Mouse (Mus musculus) kidney, adult 18-20 months (tissue): ENCODE data around the gene Krt86.
"Not testable (repeated sequence)": the region's sequence is repeated elsewhere in the genome, so short reads cannot be mapped to it uniquely, and the experiment has no call there.

ENCODE experiments used
- DNase-seq: peaks from one replicate; pipeline ENCODE4 v3.0.0; 2021

Krt86 gene

GRCm38 (mm10) chr15:101493713-101494112 is 20.4 kb downstream of the Krt86 start:
- no peak for DNase-seq

DNA sequence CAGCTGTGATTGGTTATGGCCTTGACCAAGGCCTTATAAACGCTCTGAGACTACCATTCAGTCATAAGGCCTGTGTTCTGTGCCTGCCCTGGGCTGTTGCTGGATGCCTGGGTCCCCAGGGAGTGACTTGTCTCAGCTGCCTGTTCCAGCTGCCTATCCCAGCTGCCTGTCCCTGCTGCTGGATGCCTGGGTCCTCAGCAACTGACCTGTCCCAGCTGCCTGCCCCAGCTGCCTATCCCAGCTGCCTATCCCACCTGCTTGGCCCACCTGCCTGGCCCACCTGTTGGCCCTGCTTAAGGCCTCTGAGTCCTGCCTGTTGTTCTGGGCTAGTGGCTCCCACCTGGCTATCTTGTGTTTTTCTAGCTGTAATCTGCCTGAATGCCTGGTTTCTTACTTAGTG is 20.9 kb downstream of the Krt86 start:
- no peak for DNase-seq

DNA sequence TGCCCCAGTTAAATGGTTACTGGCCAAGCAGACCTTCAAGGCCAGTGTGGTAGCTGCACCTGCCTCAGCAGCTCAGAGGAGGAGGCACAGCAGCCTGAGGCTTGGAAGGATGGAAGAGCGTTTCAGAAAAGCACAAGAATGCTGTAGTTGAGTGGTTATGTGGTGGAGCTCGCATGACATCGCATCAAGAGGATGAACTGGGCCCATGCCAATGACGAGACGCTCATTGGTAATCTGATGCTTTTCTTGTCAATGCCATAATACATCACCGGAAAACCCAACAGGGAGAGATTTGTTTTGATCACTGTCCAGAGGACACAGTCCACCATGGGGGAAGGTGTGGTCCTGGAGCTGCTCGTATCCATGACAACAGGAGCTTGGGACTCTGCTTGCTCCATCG is 22.0 kb downstream of the Krt86 start:
- DNase-seq: no peak

DNA sequence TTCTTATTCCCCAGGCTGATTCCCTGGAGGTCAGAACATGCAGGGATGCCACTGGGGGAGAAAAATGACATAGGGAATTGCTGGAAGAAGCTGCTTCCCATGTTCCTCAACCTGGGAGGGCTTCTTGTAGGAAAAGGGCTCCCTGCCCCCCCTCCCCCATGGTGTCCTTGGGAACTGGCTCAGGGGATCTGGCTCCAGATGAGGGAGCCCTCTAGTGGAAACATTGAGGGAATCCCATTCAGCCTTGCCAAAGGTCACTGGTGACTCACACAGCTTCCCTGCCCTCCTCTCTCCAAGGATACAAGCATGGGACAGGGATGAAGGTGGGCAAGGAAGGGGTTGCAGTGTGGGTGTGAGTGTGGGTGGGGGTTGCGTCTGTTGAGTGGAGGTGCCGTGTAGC is 23.9 kb downstream of the Krt86 start:
- peak; percentile 47 for DNase-seq

- peak; percentile 16 for DNase-seq
Measured at GRCm38 (mm10) chr15:101506896-101507758, 33.8 kb downstream of the Krt86 start.

DNA sequence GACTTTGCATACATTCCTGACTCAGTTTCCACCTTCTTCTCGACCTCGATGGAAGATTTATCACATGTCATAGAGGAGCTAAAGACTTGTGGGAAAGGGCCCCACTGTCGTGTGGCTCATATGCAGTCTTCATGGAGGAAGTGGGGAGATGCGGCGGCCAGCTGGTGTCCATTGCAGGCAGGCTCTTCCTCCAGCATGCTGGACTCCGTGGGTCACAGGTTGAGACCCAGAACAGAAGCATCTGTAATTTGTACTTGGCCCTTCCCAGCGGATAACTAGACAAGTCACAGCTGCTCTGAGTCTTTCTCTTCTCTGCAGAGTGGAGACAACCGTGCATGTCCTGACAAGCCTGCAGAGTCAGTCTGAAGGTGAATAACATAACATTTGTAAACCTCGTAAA is 35.0 kb downstream of the Krt86 start:
- no peak for DNase-seq

DNA sequence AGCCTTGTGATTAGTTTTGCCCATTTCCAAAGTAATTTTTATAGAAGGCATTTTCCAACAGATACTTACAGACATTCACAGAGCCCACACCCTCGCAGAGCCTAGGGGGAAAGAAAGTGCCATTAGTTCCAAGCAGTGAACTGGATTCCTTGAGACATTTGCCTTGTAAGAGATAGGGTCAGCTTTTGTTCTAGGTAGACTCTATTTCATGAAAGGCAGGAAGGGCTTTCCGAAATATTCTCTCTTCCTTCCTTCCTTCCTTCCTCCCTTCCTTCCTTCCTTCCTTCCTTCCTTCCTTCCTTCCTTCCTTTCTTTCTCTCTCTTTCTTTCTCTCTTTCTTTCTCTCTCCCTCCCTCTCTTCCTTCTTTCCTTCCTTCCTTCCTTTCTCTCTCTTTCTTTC is 43.9 kb downstream of the Krt86 start, which contains the start of gene Gm49425:
Gm49425 (minus strand) TSS at position 101 of the 400 bp plus-strand sequence.
- not testable (repeated sequence) for DNase-seq

DNA sequence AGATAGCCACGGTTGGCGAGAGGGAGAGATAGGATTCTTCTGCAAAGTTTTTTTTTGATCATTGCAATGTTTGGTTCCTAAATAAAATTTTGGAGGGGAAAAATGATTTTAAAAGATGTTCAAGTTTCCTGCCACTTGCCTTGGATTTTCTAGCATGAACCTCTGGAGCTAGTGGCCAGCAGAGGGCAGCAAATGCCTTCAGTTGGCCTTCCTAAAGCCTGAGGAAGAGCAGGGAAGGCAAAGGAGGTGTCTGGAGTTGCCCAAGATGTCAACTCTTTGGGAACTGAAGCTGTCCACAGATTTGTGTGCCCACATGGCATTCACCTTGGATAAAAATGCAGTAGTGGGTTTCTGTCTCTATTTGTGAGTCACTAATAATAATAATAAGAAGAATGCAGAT is 46.5 kb downstream of the Krt86 start:
- DNase-seq: peak; percentile 78

- peak; percentile 24 for DNase-seq
Measured at GRCm38 (mm10) chr15:101522556-101523232, 49.4 kb downstream of the Krt86 start.
